Mouse (Mus musculus) lung, postnatal 0 days (tissue): Measurements from ENCODE around the gene Cntnap5c.

Experiments
- CTCF ChIP-seq: IDR thresholded peaks from 2 replicates; pipeline ENCODE4 v1.5.1; 2016; ENCODE audit warnings: antibody characterized with exemption, mild to moderate bottlenecking
- EP300 ChIP-seq: IDR thresholded peaks from 2 replicates; pipeline ENCODE4 v1.6.1; 2016; ENCODE audit warnings: antibody characterized with exemption, mild to moderate bottlenecking, control low read depth

- TF ChIP-seq CTCF (no peak), EP300 (no peak)
Measured at GRCm38 (mm10) chr17:57788161-57788799, 18.9 kb downstream of the Cntnap5c start.
